8 mouse cellular contexts compared by ENCODE assay signal in genomic region chr7:45335056-45335455, GRCm38 (mm10). TPM values are rescaled to one million over a fixed set of nuclear protein-coding genes. Genes with fewer than 3 reads are reported as not detected.
DNase-seq lines count a peak whose midpoint lies in the region; ATAC-seq and TF ChIP-seq lines count a peak whose summit lies in the region.

Hrc (plus strand) TSS chr7:45335290.

- TF ChIP-seq CTCF in forebrain, postnatal 0 days (IDR thresholded peaks at IDR 0.05; ENCODE audit: low read depth), result no peak

- H3K27me3 ChIP-seq in hindbrain, embryonic 12.5 days, result peaks cover 28% of the 10 kb centered on the region
- no peaks in the 10 kb centered on the region; the same call in 1 of the 2 replicates for H3K27me3 ChIP-seq in hindbrain, embryonic 16.5 days (replicated peaks; ENCODE audit: control insufficient read depth, insufficient read depth, low read length)
- no peaks in the 10 kb centered on the region for H3K27me3 ChIP-seq in forebrain, postnatal 0 days (ENCODE audit: insufficient read depth, low read length)
- H3K27me3 ChIP-seq in midbrain, embryonic 15.5 days (replicated peaks), result 0 out of 2 replicates have a peak, but pooled peaks cover 4% of the 10 kb centered on the region

- ATAC-seq in hindbrain, embryonic 12.5 days (ENCODE audit: low FRiP score), result no peak
- ATAC-seq in hindbrain, embryonic 16.5 days, result no peak
- ATAC-seq in forebrain, postnatal 0 days, result no peak
- no peak for ATAC-seq in midbrain, embryonic 15.5 days (replicated peaks)

- H3K9ac ChIP-seq in hindbrain, embryonic 12.5 days, result no peak within 1 kb of the TSS
- H3K9ac ChIP-seq in hindbrain, embryonic 16.5 days (ENCODE audit: low read depth, low read length), result no peak within 1 kb of the TSS
- H3K9ac ChIP-seq in forebrain, postnatal 0 days, result no peak within 1 kb of the TSS
- no peak within 1 kb of the TSS for H3K9ac ChIP-seq in midbrain, embryonic 15.5 days

- no peak within 1 kb of the TSS for H3K4me3 ChIP-seq in hindbrain, embryonic 12.5 days
- no peak within 1 kb of the TSS for H3K4me3 ChIP-seq in hindbrain, embryonic 16.5 days (ENCODE audit: low read length)
- H3K4me3 ChIP-seq in forebrain, postnatal 0 days (ENCODE audit: low read depth, low read length), result no peak within 1 kb of the TSS
- no peak within 1 kb of the TSS for H3K4me3 ChIP-seq in midbrain, embryonic 15.5 days

- peaks cover 45% of the 10 kb centered on the region for H3K4me1 ChIP-seq in hindbrain, embryonic 12.5 days
- peaks cover 19% of the 10 kb centered on the region for H3K4me1 ChIP-seq in hindbrain, embryonic 16.5 days (ENCODE audit: control insufficient read depth, insufficient read depth, low read depth, low read length)
- no peaks in the 10 kb centered on the region for H3K4me1 ChIP-seq in forebrain, postnatal 0 days (ENCODE audit: insufficient read depth)
- peaks cover 41% of the 10 kb centered on the region for H3K4me1 ChIP-seq in midbrain, embryonic 15.5 days

- intact Hi-C loops in heart, postnatal 14 days (cut with DNase I), result no loop called here

- peak within 1 kb of the TSS; percentile 89 for H3K4me2 ChIP-seq in hindbrain, embryonic 12.5 days (replicated peaks)
- no peak within 1 kb of the TSS for H3K4me2 ChIP-seq in hindbrain, embryonic 16.5 days (ENCODE audit: low read length)
- H3K4me2 ChIP-seq in forebrain, postnatal 0 days (ENCODE audit: low read depth), result peak within 1 kb of the TSS; percentile 96; the same call in 1 of the 2 replicates
- H3K4me2 ChIP-seq in midbrain, embryonic 15.5 days, result peak within 1 kb of the TSS; percentile 91; the same call in 1 of the 2 replicates

- DNase-seq in forebrain, postnatal 0 days, result no peak
- peak; percentile 36 to 49 for DNase-seq in heart, postnatal 14 days
- no peak for DNase-seq in urinary bladder, postnatal 36 days (ENCODE audit: low spot score in 2 of 2)
- DNase-seq in left cerebral cortex, adult 11 months (ENCODE audit: low spot score), result no peak
- no peak for DNase-seq in urinary bladder, adult 2 months (ENCODE audit: low spot score)

- no peaks in the 10 kb centered on the region for H3K36me3 ChIP-seq in hindbrain, embryonic 12.5 days
- no peaks in the 10 kb centered on the region for H3K36me3 ChIP-seq in hindbrain, embryonic 16.5 days (ENCODE audit: control insufficient read depth, insufficient read depth, low read length)
- peaks cover under 1% of the 10 kb centered on the region; the same call in 1 of the 2 replicates for H3K36me3 ChIP-seq in forebrain, postnatal 0 days (ENCODE audit: insufficient read depth)
- H3K36me3 ChIP-seq in midbrain, embryonic 15.5 days (replicated peaks), result no peaks in the 10 kb centered on the region

- H3K9me3 ChIP-seq in hindbrain, embryonic 12.5 days (replicated peaks), result no peaks in the 10 kb centered on the region
- no peaks in the 10 kb centered on the region for H3K9me3 ChIP-seq in hindbrain, embryonic 16.5 days (ENCODE audit: control insufficient read depth, low read length)
- no peaks in the 10 kb centered on the region for H3K9me3 ChIP-seq in forebrain, postnatal 0 days (ENCODE audit: low read length)
- H3K9me3 ChIP-seq in midbrain, embryonic 15.5 days, result no peaks in the 10 kb centered on the region

- WGBS in hindbrain, embryonic 12.5 days, result 29% methylated on average over 5 of the region's 5 CpGs
- WGBS in hindbrain, embryonic 16.5 days, result 39% methylated on average over 5 of the region's 5 CpGs
- WGBS in forebrain, postnatal 0 days, result 41% methylated on average over 5 of the region's 5 CpGs
- 41% methylated on average over 5 of the region's 5 CpGs for WGBS in midbrain, embryonic 15.5 days

- no peak within 1 kb of the TSS for H3K27ac ChIP-seq in hindbrain, embryonic 12.5 days
- no peak within 1 kb of the TSS for H3K27ac ChIP-seq in hindbrain, embryonic 16.5 days (ENCODE audit: low read depth, low read length)
- no peak within 1 kb of the TSS for H3K27ac ChIP-seq in forebrain, postnatal 0 days (ENCODE audit: low read depth, low read length)
- H3K27ac ChIP-seq in midbrain, embryonic 15.5 days, result no peak within 1 kb of the TSS

RNA-seq across cellular contexts. Expression of gene Hrc, which starts in this region (rescaled TPM):
- polyA plus RNA-seq in hindbrain, embryonic 12.5 days (2016; fragmentation: Nextera tagmentation; extraction: Ambion mirVana), result 0.65 and 0.68 TPM in 2 replicates
- polyA plus RNA-seq in hindbrain, embryonic 16.5 days (2015; fragmentation: Nextera tagmentation; extraction: Ambion mirVana), result 0.28 and 0.72 TPM in 2 replicates
- 0.46 and 0.52 TPM in 2 replicates for total RNA-seq in forebrain, postnatal 0 days (2014; rRNA removed)
- not detected in 2 replicates for polyA plus RNA-seq in forebrain, postnatal 0 days (2015; fragmentation: Nextera tagmentation; extraction: Ambion mirVana)
- 100 to 1,000 TPM; 516 to 539 TPM for total RNA-seq in heart, postnatal 14 days (2021)
- 0.23 and 0.26 TPM in 2 replicates for polyA plus RNA-seq in midbrain, embryonic 15.5 days (2015; fragmentation: Nextera tagmentation; extraction: Ambion mirVana)
- polyA plus RNA-seq in urinary bladder, adult 2 months (2012; rRNA removed), result 0.59 and 1.1 TPM in 2 replicates

Comparison
In these comparisons a context has a peak if more than half of its experiments do, and no peak if none do; other contexts are left out.
1. RNA of gene Hrc (total RNA-seq): 516 to 539 TPM in heart, postnatal 14 days; 0.46 to 0.52 TPM in forebrain, postnatal 0 days; every median in the first group is over 100 times any median in the second.
2. DNase-seq: peak in heart, postnatal 14 days (2 of 2); none in forebrain, postnatal 0 days (single experiment), urinary bladder, postnatal 36 days (0 of 2), left cerebral cortex, adult 11 months (single experiment) and urinary bladder, adult 2 months (single experiment).